Mouse (Mus musculus) hindbrain, postnatal 0 days (tissue): ENCODE data around the gene Hsd17b11. TPM values are rescaled to one million over a fixed set of nuclear protein-coding genes. Genes with fewer than 3 reads are reported as not detected.

ENCODE experiments used
- ATAC-seq: fragments of 200-750 bp; cut with Nextera tagmentation; 2 replicates; pipeline ENCODE4 v1.8.0; 2017; ENCODE audit warnings: mild to moderate bottlenecking, moderate TSS enrichment, moderate library complexity
- DNase-seq: peaks from one replicate; pipeline ENCODE4 v3.0.0-alpha.2; 2015; ENCODE audit warnings: low spot score
- H3K27ac ChIP-seq: fragments of 300-500 bp; sonication (generic); 2 replicates; pipeline ENCODE4 v1.5.1; 2014; ENCODE audit warnings: mild to moderate bottlenecking
- H3K27me3 ChIP-seq: fragments of 300-500 bp; sonication (generic); 2 replicates; pipeline ENCODE4 v1.6.1; 2014; ENCODE audit warnings: low read length, mixed read lengths; ENCODE audit not compliant: insufficient read depth
- H3K36me3 ChIP-seq: fragments of 300-500 bp; sonication (generic); 2 replicates; pipeline ENCODE4 v1.6.1; 2014; ENCODE audit warnings: low read length, mixed read lengths; ENCODE audit not compliant: insufficient read depth
- H3K4me1 ChIP-seq: fragments of 300-500 bp; sonication (generic); 2 replicates; pipeline ENCODE4 v1.6.1; 2014; ENCODE audit warnings: antibody characterized with exemption, low read length, mixed read lengths; ENCODE audit not compliant: insufficient read depth
- H3K4me2 ChIP-seq: fragments of 300-500 bp; sonication (generic); 2 replicates; pipeline ENCODE4 v1.6.1; 2014; ENCODE audit warnings: low read depth, mild to moderate bottlenecking, low read length, moderate library complexity, mixed read lengths
- H3K4me3 ChIP-seq: fragments of 300-500 bp; sonication (generic); 2 replicates; pipeline ENCODE4 v1.5.1; 2014; ENCODE audit warnings: low read length
- H3K9ac ChIP-seq: fragments of 300-500 bp; sonication (generic); replicated peaks from 2 replicates; pipeline ENCODE4 v1.6.1; 2014; ENCODE audit warnings: mild to moderate bottlenecking, low read length, moderate library complexity, mixed read lengths
- H3K9me3 ChIP-seq: fragments of 300-500 bp; sonication (generic); 2 replicates; pipeline ENCODE4 v1.6.1; 2016; ENCODE audit warnings: low read length, mixed read lengths
- CTCF ChIP-seq: IDR thresholded peaks from 2 replicates; pipeline ENCODE4 v1.5.1; 2016; ENCODE audit warnings: antibody characterized with exemption, control low read depth, low read depth
- WGBS: fragments of 180-500 bp; shearing (Covaris S2); extraction: QIAGEN DNeasy Blood & Tissue Kit; methylation state at CpG from one replicate; pipeline ENCODE4 v1.1.7; 2014; 5-methylcytosine and 5-hydroxymethylcytosine counted together
- polyA plus RNA-seq: library from polyadenylated mRNA; unstranded; fragments of >200 nt; fragmentation: Nextera tagmentation; extraction: Ambion mirVana; gene quantifications from 2 replicates; pipeline ENCODE4 v1.2.1, GENCODE M21; 2015
- total RNA-seq: library from RNA; depleted of rRNA; stranded (reverse); fragments of >200 nt; gene quantifications from 2 replicates; pipeline ENCODE4 v1.2.3, GENCODE M21; 2014

Hsd17b11 gene
- total and polyA plus RNA-seq, 2 experiments from 2014 or later: 4.5 to 15.2 TPM

DNA sequence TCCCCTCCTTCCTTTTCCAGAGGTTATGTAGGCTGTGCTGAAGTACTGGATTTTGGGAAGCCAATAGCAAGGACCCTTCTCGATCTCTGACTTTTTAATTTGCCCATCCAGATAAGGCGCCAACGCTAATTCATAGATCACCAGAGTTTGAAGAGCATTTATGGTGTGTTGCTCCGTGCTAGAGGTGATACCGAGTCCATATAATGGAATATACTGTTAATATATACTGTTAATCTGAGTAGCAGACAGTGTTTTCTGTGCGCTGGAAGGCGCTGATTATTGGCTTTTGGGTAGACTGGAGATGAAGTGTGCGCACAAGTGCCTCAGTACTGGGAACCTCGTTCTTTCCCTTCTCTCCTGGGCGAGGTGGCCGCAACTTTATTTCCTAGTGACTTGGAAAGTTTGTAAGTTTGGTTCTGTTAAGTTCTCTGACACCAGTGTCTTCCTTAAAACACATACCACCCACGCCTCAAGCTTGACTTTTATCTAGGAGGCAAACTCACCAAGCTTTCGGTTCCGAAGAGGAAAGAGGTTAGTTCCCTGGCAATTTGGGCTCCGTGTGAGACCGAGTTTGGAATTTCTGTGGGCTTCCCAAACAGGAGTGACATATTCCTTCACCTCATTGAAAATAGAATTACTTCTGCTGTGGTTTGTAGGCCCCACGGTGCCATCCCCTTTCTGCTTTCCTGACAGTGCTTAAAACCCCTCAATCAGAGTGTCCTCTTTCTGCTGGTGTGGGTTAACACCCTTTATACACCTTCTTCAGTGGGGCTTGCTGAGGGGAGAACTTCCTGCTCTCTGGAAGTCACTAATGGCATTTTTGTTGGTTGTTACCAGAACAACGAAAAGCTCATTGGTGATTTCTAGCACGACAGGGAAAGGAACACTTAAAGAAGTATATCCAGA lies 25.7 kb upstream of the Hsd17b11 start:
- TF ChIP-seq CTCF: no peak
- peak overlapping the region; percentile 81 for H3K9ac ChIP-seq
- H3K27ac ChIP-seq: peak overlapping the region; percentile 84
- H3K36me3 ChIP-seq: peaks cover 9% of the 10 kb centered on the region; the same call in 1 of the 2 replicates
- no peaks in the 10 kb centered on the region for H3K27me3 ChIP-seq
- DNase-seq: no peak
- no peaks in the 10 kb centered on the region for H3K9me3 ChIP-seq
- no peak for ATAC-seq
- peak overlapping the region; percentile 90 for H3K4me3 ChIP-seq
- 9% methylated on average over 19 of the region's 19 CpGs for WGBS
- peak overlapping the region; percentile 76 for H3K4me2 ChIP-seq
- H3K4me1 ChIP-seq: 0 out of 2 replicates have a peak, but pooled peaks cover 5% of the 10 kb centered on the region

DNA sequence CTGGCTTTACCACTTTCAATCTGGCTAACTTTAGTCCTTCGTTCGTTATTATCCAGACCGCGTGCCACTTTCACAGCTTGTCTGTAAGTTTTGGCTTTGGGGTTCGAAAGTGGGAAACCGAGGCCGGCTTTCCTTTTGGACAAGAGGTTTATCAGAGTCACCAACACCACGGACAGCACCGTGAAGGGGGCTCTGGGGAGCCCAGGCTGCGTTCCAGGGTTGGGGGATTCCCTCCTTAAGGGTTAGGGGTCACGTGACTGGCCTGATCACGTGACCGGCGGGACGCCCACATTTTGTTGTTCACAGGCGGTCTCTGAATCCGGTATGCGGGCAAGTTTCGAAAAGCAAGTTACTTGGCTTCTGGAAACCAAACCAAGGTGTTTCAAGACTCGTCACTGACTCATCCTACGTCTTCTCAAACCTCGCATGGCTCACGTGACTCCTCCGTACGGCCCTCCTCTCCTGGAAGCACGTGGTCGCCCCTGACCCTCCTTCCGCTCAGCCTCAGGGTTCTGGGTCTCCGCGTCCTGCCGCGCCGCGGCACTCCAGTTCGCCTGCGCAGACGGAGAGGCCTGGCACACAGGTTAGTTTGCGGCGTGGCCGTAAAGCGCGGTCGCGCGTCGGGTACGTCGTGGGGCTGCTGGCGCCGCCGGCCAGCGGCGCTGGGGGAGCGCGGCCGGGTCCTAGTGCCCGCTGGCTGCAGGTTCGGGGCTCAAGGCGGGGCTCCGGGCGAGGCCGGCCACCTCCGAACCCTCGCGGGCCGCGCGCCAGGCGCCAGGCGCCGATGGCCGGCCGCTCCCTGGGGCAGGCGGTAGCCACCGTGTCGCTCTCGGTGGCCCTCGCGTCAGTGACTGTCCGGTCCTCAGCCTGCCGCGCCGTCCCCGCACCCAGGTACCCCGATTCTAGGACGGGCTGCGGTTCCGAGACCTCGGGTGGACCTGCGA lies 24.8 kb upstream of the Hsd17b11 start, which contains the start of gene Nudt9:
TSS of gene Nudt9 (plus strand) at position 51 of the 944 bp plus-strand sequence.
- peaks cover 2% of the 10 kb centered on the region; the same call in 1 of the 2 replicates for H3K36me3 ChIP-seq
- H3K4me2 ChIP-seq: peak within 1 kb of the TSS; percentile 76
- H3K27ac ChIP-seq: peak within 1 kb of the TSS; percentile 84
- H3K27me3 ChIP-seq: no peaks in the 10 kb centered on the region
- 0 out of 2 replicates have a peak, but pooled peaks cover 5% of the 10 kb centered on the region for H3K4me1 ChIP-seq
- H3K9ac ChIP-seq: peak within 1 kb of the TSS; percentile 81
- peak; percentile 14; the same call in 1 of the 2 replicates for TF ChIP-seq CTCF
- WGBS: 6% methylated on average over 81 of the region's 90 CpGs
- ATAC-seq (peak; percentile 99), DNase-seq (peak; percentile 99)
- no peaks in the 10 kb centered on the region for H3K9me3 ChIP-seq
- H3K4me3 ChIP-seq: peak within 1 kb of the TSS; percentile 90

DNA sequence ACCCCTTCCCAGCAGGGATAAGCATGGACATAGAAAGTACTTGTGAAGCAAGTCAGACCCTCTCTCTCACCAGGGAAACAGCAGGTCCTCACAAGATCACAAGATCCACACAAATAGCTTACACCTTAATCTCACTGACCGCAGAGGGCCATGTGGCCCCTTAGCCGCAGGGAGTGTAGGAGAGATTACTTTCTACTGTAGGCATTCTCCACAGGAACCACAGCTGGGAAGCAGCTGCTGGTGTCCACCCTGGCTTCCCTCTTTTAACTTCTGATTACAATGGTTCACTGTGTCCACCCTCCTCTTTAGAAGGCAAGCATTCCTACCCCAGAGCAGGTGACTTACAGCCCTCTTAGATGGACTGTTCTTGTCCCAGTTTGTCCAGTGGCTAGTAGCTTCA lies 22.0 kb upstream of the Hsd17b11 start:
- no peaks in the 10 kb centered on the region for H3K9me3 ChIP-seq
- H3K4me3 ChIP-seq: no peak overlapping the region
- no peaks in the 10 kb centered on the region for H3K36me3 ChIP-seq
- no peak overlapping the region for H3K27ac ChIP-seq
- H3K4me2 ChIP-seq: no peak overlapping the region
- H3K27me3 ChIP-seq: no peaks in the 10 kb centered on the region
- TF ChIP-seq CTCF: no peak
- DNase-seq: no peak
- 71% methylated on average over 2 of the region's 2 CpGs for WGBS
- H3K4me1 ChIP-seq: 0 out of 2 replicates have a peak, but pooled peaks cover 5% of the 10 kb centered on the region
- no peak for ATAC-seq
- no peak overlapping the region for H3K9ac ChIP-seq

DNA sequence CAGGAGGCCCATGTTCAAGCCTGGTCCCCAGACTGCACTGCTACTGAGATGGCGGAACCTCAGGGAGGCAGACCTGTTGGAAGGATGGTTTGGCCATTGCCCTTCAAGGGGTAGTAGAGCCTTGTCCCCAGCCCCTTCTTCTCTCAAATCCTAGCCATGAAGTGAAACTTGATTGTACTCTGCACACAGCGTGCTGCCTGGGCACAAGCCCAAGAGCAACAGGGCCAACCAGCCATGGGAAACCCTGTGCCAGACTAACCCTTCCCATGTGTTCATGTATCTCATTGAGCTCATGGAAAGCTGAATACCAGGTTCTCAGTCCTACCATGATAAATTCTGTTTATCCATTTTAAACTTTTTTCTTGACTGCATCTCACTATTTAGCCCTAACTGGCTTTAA lies 21.2 kb upstream of the Hsd17b11 start:
- Histone ChIP-seq H3K9ac (no peak overlapping the region), H3K27me3 (no peaks in the 10 kb centered on the region), H3K36me3 (no peaks in the 10 kb centered on the region), H3K4me2 (no peak overlapping the region), H3K9me3 (no peaks in the 10 kb centered on the region), H3K4me1 (0 out of 2 replicates have a peak, but pooled peaks cover 5% of the 10 kb centered on the region), H3K27ac (no peak overlapping the region), H3K4me3 (no peak overlapping the region)
- DNase-seq: no peak
- WGBS: 72% methylated on average over 2 of the region's 2 CpGs
- ATAC-seq: no peak
- no peak for TF ChIP-seq CTCF

DNA sequence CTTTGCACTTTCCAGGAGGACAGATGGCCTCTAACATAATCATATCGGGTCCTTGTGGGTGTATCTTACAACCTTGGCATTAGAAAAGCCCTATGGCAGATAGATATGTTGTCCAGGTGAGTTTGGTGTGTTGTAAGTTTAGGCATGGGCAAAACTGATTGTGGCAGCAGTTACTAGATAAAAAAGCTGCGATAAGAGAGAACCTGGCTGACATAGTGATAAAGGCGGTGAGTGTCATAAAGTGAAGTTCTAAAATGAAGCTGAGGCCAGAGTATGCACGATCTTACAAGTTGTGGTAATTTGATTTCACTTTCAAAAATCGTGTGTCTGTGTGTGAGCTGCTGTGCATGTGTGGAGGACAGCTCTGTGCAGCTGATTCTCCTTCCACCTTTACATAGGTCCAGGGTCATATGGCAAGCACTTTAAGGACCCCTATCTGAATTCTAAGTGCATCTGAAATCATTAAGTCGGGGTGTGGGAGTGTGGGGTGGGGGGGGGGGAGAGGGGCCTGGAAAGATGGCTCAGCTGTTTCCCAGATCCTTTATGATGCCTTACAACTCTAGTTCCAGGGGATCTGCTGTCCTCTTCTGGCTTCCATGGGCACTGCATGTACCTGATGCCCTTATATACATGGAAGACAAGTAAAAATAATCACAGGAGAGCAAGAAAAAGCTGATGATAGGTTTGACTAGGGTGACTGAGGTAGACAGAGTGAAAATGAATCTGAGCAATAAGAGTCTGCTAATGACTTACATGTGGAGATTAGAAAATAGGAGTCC lies 17.6 kb upstream of the Hsd17b11 start:
- Histone ChIP-seq H3K9ac (no peak overlapping the region), H3K4me2 (no peak overlapping the region), H3K9me3 (no peaks in the 10 kb centered on the region), H3K4me3 (no peak overlapping the region), H3K27ac (no peak overlapping the region), H3K27me3 (no peaks in the 10 kb centered on the region), H3K4me1 (no peaks in the 10 kb centered on the region), H3K36me3 (no peaks in the 10 kb centered on the region)
- TF ChIP-seq CTCF: peak; percentile 80
- 70% methylated on average over 6 of the region's 6 CpGs for WGBS
- peak; percentile 70 for ATAC-seq
- DNase-seq: peak; percentile 56

DNA sequence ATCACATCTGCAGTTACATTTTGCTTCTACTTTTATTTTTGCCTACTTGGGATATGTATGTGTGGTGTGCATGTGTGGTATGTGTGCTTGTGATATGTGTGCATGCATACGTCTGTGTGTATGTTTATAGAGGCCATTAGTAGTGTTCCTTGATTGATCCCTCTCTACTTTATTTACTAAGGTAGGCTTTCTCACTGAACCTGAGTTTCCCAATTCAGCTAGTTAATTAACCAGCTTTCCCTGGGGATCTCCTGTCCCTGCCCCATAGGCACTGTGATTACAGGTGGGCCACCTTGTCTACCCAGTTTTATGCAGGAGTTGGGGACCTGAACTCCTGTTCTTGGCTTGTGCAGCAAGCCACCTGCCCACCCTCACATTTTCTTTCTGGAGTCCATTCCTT lies 15.0 kb upstream of the Hsd17b11 start:
- no peaks in the 10 kb centered on the region for H3K9me3 ChIP-seq
- DNase-seq: no peak
- H3K27ac ChIP-seq: no peak overlapping the region
- no peaks in the 10 kb centered on the region for H3K27me3 ChIP-seq
- 95% methylated on average over 1 of the region's 1 CpGs for WGBS
- ATAC-seq: no peak
- no peaks in the 10 kb centered on the region for H3K4me1 ChIP-seq
- TF ChIP-seq CTCF: no peak
- no peaks in the 10 kb centered on the region for H3K36me3 ChIP-seq
- no peak overlapping the region for H3K9ac ChIP-seq
- no peak overlapping the region for H3K4me2 ChIP-seq
- no peak overlapping the region for H3K4me3 ChIP-seq
